Mouse (Mus musculus) heart, embryonic 10.5 days (tissue): ENCODE measurements around the gene Kcne1. TPM values are rescaled to one million over a fixed set of nuclear protein-coding genes. Genes with fewer than 3 reads are reported as not detected.

ENCODE experiments used
- DNase-seq: peaks from one replicate; pipeline ENCODE4 v3.0.0-alpha.2; 2017; ENCODE audit warnings: low spot score
- H3K27ac ChIP-seq: fragments of 300-500 bp; sonication (generic); 2 replicates; pipeline ENCODE4 v1.5.1; 2016; ENCODE audit warnings: mild to moderate bottlenecking
- H3K27me3 ChIP-seq: fragments of 300-500 bp; sonication (generic); 2 replicates; pipeline ENCODE4 v1.6.1; 2016; ENCODE audit warnings: mild to moderate bottlenecking; ENCODE audit not compliant: poor library complexity, insufficient read depth, severe bottlenecking
- H3K36me3 ChIP-seq: fragments of 300-500 bp; sonication (generic); 2 replicates; pipeline ENCODE4 v1.6.1; 2016; ENCODE audit warnings: mild to moderate bottlenecking, moderate library complexity
- H3K4me1 ChIP-seq: fragments of 300-500 bp; sonication (generic); 2 replicates; pipeline ENCODE4 v1.6.1; 2016; ENCODE audit warnings: mild to moderate bottlenecking
- H3K4me3 ChIP-seq: fragments of 300-500 bp; sonication (generic); 2 replicates; pipeline ENCODE4 v1.5.1; 2016; ENCODE audit warnings: mild to moderate bottlenecking, moderate library complexity
- H3K9me3 ChIP-seq: fragments of 300-500 bp; sonication (generic); 2 replicates; pipeline ENCODE4 v1.6.1; 2016; ENCODE audit warnings: mild to moderate bottlenecking, moderate library complexity
- WGBS: fragments of 180-500 bp; shearing (Covaris S2); methylation state at CpG from one replicate; pipeline ENCODE4 v1.1.7; 2016; 5-methylcytosine and 5-hydroxymethylcytosine counted together
- polyA plus RNA-seq: library from polyadenylated mRNA; unstranded; fragments of >200 nt; fragmentation: Nextera tagmentation; extraction: Ambion mirVana; gene quantifications from 2 replicates; pipeline ENCODE4 v1.2.1, GENCODE M21; 2016

The Kcne1 gene
- polyA plus RNA-seq, 1 experiment from 2014 or later = 21.3 TPM

GRCm38 (mm10) chr16:92353295-92353694, 6.0 kb downstream of the Kcne1 start:
- Histone ChIP-seq H3K27ac (no peak overlapping the region), H3K36me3 (no peaks in the 10 kb centered on the region), H3K27me3 (no peaks in the 10 kb centered on the region), H3K4me3 (no peak overlapping the region), H3K9me3 (no peaks in the 10 kb centered on the region), H3K4me1 (peaks cover 50% of the 10 kb centered on the region)
- no peak for DNase-seq
- 89% methylated on average over 12 of the region's 12 CpGs for WGBS

GRCm38 (mm10) chr16:92348941-92349340, 10.3 kb downstream of the Kcne1 start:
- Histone ChIP-seq H3K9me3 (no peaks in the 10 kb centered on the region), H3K27me3 (no peaks in the 10 kb centered on the region), H3K36me3 (no peaks in the 10 kb centered on the region), H3K4me3 (no peak overlapping the region), H3K27ac (peak overlapping the region; percentile 7; the same call in 1 of the 2 replicates), H3K4me1 (peaks cover 43% of the 10 kb centered on the region)
- WGBS = 86% methylated on average over 12 of the region's 12 CpGs
- DNase-seq = no peak

- 43% methylated on average over 13 of the region's 13 CpGs for WGBS
- H3K9me3 ChIP-seq = no peaks in the 10 kb centered on the region
- H3K27me3 ChIP-seq = no peaks in the 10 kb centered on the region
- H3K36me3 ChIP-seq = no peaks in the 10 kb centered on the region
- no peak overlapping the region for H3K4me3 ChIP-seq
- H3K27ac ChIP-seq = peak overlapping the region; percentile 88
- peak; percentile 93 for DNase-seq
- H3K4me1 ChIP-seq = peaks cover 46% of the 10 kb centered on the region
Observed at GRCm38 (mm10) chr16:92346297-92346916, 12.9 kb downstream of the Kcne1 start.

GRCm38 (mm10) chr16:92345177-92345576, 14.1 kb downstream of the Kcne1 start:
- Histone ChIP-seq H3K27ac (peak overlapping the region; percentile 88), H3K4me1 (peaks cover 57% of the 10 kb centered on the region), H3K4me3 (no peak overlapping the region), H3K27me3 (no peaks in the 10 kb centered on the region), H3K9me3 (no peaks in the 10 kb centered on the region), H3K36me3 (no peaks in the 10 kb centered on the region)
- DNase-seq = peak; percentile 96
- 18% methylated on average over 11 of the region's 11 CpGs for WGBS

- H3K27ac ChIP-seq = peak overlapping the region; percentile 89
- 12% methylated on average over 27 of the region's 27 CpGs for WGBS
Observed at GRCm38 (mm10) chr16:92340612-92341511, 18.4 kb downstream of the Kcne1 start.

GRCm38 (mm10) chr16:92336280-92336679, 23.0 kb downstream of the Kcne1 start:
- Histone ChIP-seq H3K36me3 (no peaks in the 10 kb centered on the region), H3K4me3 (no peak overlapping the region), H3K27me3 (no peaks in the 10 kb centered on the region), H3K4me1 (peaks cover 44% of the 10 kb centered on the region), H3K9me3 (no peaks in the 10 kb centered on the region), H3K27ac (no peak overlapping the region; the same call in 1 of the 2 replicates)
- 8% methylated on average over 9 of the region's 9 CpGs for WGBS
- peak; percentile 90 for DNase-seq

More at GRCm38 (mm10) chr16:92340612-92341511, 18.4 kb downstream of the Kcne1 start:
- no peaks in the 10 kb centered on the region for H3K9me3 ChIP-seq
- no peaks in the 10 kb centered on the region for H3K36me3 ChIP-seq
- no peaks in the 10 kb centered on the region for H3K27me3 ChIP-seq
- peaks cover 49% of the 10 kb centered on the region for H3K4me1 ChIP-seq
- peak; percentile 92 for DNase-seq
- peak overlapping the region; percentile 49 for H3K4me3 ChIP-seq

- 62% methylated on average over 9 of the region's 9 CpGs for WGBS
- H3K36me3 ChIP-seq = no peaks in the 10 kb centered on the region
- DNase-seq = no peak
Observed at GRCm38 (mm10) chr16:92334600-92334999, 24.7 kb downstream of the Kcne1 start.

GRCm38 (mm10) chr16:92330966-92331365, 28.3 kb downstream of the Kcne1 start:
- H3K27me3 ChIP-seq = no peaks in the 10 kb centered on the region
- H3K9me3 ChIP-seq = no peaks in the 10 kb centered on the region
- H3K27ac ChIP-seq = peak overlapping the region; percentile 13; the same call in 1 of the 2 replicates
- peaks cover 35% of the 10 kb centered on the region for H3K4me1 ChIP-seq
- 49% methylated on average over 5 of the region's 5 CpGs for WGBS
- H3K4me3 ChIP-seq = no peak overlapping the region
- no peak for DNase-seq
- no peaks in the 10 kb centered on the region for H3K36me3 ChIP-seq

More at GRCm38 (mm10) chr16:92334600-92334999, 24.7 kb downstream of the Kcne1 start:
- no peak overlapping the region for H3K4me3 ChIP-seq
- peaks cover 39% of the 10 kb centered on the region for H3K4me1 ChIP-seq
- no peaks in the 10 kb centered on the region for H3K27me3 ChIP-seq
- H3K9me3 ChIP-seq = no peaks in the 10 kb centered on the region
- peak overlapping the region; percentile 47; the same call in 1 of the 2 replicates for H3K27ac ChIP-seq

GRCm38 (mm10) chr16:92327911-92328310, 31.4 kb downstream of the Kcne1 start:
- WGBS = 86% methylated on average over 10 of the region's 10 CpGs
- DNase-seq = no peak
- no peaks in the 10 kb centered on the region for H3K27me3 ChIP-seq

GRCm38 (mm10) chr16:92325062-92325406, 34.2 kb downstream of the Kcne1 start:
- H3K4me3 ChIP-seq = no peak overlapping the region
- WGBS = 65% methylated on average over 1 of the region's 1 CpGs
- no peak for DNase-seq
- H3K36me3 ChIP-seq = no peaks in the 10 kb centered on the region
- H3K4me1 ChIP-seq = peaks cover 17% of the 10 kb centered on the region
- no peaks in the 10 kb centered on the region for H3K9me3 ChIP-seq
- peak overlapping the region; percentile 7; the same call in 1 of the 2 replicates for H3K27ac ChIP-seq
- no peaks in the 10 kb centered on the region for H3K27me3 ChIP-seq

More at GRCm38 (mm10) chr16:92327911-92328310, 31.4 kb downstream of the Kcne1 start:
- Histone ChIP-seq H3K36me3 (no peaks in the 10 kb centered on the region), H3K9me3 (no peaks in the 10 kb centered on the region), H3K4me3 (no peak overlapping the region), H3K4me1 (peaks cover 32% of the 10 kb centered on the region), H3K27ac (no peak overlapping the region)

GRCm38 (mm10) chr16:92324309-92325061, 34.8 kb downstream of the Kcne1 start:
- Histone ChIP-seq H3K27me3 (no peaks in the 10 kb centered on the region), H3K9me3 (no peaks in the 10 kb centered on the region), H3K4me1 (peaks cover 14% of the 10 kb centered on the region), H3K27ac (peak overlapping the region; percentile 7; the same call in 1 of the 2 replicates), H3K4me3 (no peak overlapping the region), H3K36me3 (no peaks in the 10 kb centered on the region)
- DNase-seq = no peak
- 56% methylated on average over 7 of the region's 7 CpGs for WGBS

GRCm38 (mm10) chr16:92321341-92321740, 37.9 kb downstream of the Kcne1 start, which contains the start of gene Fam243:
TSS of gene Fam243 (minus strand) at chr16:92321441.
- no peak for DNase-seq
- H3K27me3 ChIP-seq = no peaks in the 10 kb centered on the region
- 88% methylated on average over 8 of the region's 8 CpGs for WGBS

More at GRCm38 (mm10) chr16:92321341-92321740, 37.9 kb downstream of the Kcne1 start, which contains the start of gene Fam243:
- Histone ChIP-seq H3K36me3 (no peaks in the 10 kb centered on the region), H3K4me3 (no peak within 1 kb of the TSS), H3K27ac (no peak within 1 kb of the TSS), H3K4me1 (peaks cover 14% of the 10 kb centered on the region), H3K9me3 (no peaks in the 10 kb centered on the region)
